Mouse (Mus musculus) layer of hippocampus, postnatal 25 days (tissue): ENCODE measurements at regions not wholly inside any gene's neighbourhood (a gene's known extent, or its start where the extent isn't known, plus 50 kb on each side); places are given as distances from the start of the nearest gene placed in this dataset.
"Not testable (repeated sequence)": the region's sequence is repeated elsewhere in the genome, so short reads cannot be mapped to it uniquely, and the experiment has no call there.

ENCODE experiments used
- DNase-seq, 2 experiments: peaks; one replicate each; pipeline ENCODE4 v3.0.0; 2022; ENCODE audit warnings: mixed read lengths in 2 of 2, low spot score in 1 of 2; ENCODE audit errors: extremely low spot score in 1 of 2

DNA sequence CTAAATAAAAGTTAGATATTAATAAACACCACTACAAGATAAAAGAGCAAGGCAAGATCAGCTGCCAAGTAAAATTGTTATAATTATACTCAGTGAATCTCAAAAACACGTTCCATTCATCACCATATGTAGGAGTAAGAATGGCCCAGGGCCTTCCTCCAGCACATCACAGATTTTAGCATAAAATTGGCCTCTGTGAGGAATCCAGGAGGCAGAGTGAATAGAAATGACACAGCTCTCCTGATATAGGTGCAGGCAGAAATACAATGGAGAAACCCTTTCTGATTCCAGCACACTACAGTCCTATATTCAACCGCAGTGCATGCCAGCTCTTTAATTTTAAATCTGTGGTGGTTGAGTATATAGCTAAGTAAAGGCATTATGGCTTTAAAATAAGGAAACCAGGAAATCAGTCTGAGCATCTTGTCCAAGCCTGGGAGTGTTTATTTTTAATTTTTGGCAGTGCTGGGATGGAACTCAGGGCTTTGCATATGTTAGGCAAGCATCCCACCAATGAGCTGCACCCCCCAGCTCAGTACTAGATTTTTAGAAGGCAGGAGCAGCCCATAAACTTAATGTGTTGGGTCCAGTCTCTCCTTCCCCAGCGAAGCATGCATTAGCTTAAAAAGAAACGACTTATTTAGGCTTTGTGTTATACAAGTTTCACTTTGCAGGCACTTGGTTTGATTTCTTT lies 158.3 kb upstream of the Ptprz1 start:
- no peak for DNase-seq

DNA sequence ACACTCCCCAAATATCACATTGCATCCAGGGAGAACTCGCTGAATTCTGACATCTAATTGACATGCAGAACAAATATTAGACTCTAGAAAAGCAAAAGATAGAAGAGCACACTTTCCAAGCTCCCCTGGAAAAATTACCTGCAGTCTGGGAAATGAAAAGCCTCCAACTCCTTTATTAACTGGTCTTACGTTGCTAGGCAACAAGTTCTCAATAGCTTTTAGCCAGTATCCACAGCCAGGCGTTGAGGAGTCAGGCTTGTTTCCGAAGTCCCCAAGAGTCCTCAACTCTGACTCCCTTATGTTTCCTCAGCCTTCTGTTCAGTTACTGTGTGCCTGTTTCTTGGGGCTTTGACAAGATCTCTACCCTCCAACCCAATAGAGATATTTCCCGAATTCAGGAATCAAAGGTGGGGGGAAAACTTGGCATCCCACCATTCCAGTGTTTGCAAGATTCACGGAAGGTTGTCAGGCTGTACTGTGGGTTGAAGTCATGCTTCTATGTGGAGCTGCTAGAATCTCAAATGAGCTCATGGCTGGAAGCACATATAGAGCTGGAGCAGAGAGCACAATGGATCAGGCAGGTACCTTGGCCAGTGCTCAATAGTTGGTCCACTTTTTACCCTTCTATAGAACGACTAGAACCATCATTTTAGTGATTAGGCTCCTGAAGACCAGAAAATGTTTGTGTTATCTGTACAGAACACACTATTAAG lies 159.0 kb upstream of the Ptprz1 start:
- no peak for DNase-seq

DNA sequence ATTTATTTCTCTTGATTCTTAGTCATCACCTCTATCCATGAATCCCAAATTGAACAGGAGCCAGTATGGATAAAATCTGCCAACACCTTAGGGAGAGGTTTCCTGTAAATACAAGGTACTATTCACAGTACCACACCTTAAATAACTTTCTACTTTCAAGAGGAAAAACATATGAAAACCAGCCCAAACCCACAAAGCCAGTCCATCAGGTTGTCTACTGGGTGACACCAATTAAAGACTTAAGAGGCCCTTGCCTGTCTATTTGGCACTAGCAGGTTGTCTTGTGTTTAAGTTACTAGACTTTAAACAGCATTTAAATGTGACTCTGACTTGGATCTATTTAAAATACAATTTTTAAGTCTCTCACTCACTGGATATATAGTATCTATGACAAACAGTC lies 177.1 kb upstream of the Ptprz1 start:
- no peak for DNase-seq

GRCm38 (mm10) chr6:22688678-22689126 lies 186.6 kb upstream of the Ptprz1 start:
- DNase-seq, result no peak

GRCm38 (mm10) chr6:22674586-22674929 lies 200.7 kb upstream of the Ptprz1 start:
- DNase-seq, result no peak

DNA sequence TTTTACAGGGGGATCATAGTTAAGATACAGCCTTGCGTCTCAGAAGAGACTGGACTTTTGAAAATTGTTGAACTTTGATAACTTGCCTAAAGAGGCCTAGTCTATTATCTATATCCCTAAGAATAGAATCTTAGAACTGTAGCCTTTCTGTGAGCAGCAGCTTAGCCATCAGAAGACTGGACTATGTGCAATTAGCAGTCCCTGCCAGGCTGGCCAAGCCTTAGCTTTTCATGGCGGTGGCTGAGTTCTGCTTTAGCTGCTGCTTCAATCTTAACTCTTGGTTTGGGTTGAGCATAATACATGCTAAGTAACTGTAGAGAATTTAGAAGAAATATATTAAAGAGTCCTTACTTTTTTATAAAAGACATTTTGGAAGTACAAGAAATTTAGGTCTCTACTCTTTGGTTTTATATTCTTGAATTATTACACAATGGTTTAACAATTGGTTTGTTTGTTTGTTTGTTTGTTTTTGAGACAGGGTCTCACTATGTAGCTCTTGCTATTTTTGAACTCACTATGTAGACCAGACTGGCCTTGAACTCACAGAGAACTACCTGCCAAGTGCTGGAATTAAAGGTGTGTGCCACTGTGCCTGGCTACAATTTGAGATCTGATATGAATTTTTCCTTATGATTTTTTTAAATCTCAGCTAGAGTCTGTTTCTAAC lies 201.2 kb upstream of the Ptprz1 start:
- DNase-seq, result no peak

- no peak for DNase-seq
Observed at GRCm38 (mm10) chr6:22671524-22671923, 203.8 kb upstream of the Ptprz1 start.

- DNase-seq, result no peak
Observed at GRCm38 (mm10) chr6:22668190-22668975, 206.9 kb upstream of the Ptprz1 start.

DNA sequence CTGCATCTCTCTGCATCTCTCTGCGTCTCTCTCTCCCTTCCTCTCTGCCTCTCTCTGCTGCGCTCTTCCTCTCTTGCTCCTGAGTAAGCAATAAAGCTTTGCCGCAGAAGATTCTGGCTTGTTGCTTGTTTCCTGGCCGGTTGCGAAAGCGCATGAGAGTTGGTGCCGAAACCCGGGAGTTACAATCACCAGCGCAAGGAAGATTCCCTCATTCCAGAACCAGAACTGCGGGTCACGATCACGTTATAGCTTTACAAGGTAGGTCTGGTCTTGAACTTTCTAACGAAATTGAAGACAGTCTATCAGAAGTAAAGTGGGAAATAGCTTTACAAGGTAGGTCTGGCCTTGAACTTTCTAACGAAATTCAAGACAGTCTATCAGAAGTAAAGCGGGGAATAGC lies 217.9 kb upstream of the Ptprz1 start:
- DNase-seq, result not testable (repeated sequence)

- DNase-seq, result no peak
Observed at GRCm38 (mm10) chr6:22640100-22640499, 235.2 kb upstream of the Ptprz1 start.

DNA sequence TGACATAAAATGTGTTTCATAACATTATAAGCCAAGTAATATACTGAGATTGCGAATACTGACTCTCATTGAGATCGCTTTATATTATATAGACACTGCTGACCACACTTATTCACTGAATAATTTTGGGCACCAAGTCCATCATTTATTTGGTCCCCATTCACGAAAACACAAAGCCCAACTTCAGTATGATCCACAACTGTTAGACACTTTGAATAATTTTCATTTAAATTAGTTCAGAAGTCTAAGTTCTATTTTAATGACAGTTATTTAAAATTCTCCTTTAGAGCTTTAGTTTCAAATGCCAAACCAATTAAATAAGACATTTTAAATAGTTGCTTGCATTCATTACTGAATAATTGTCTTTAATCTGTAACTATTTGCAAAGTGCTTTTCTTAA lies 240.2 kb upstream of the Ptprz1 start:
- DNase-seq, result no peak

- DNase-seq, result no peak
Observed at GRCm38 (mm10) chr6:22634740-22635139, 240.6 kb upstream of the Ptprz1 start.

DNA sequence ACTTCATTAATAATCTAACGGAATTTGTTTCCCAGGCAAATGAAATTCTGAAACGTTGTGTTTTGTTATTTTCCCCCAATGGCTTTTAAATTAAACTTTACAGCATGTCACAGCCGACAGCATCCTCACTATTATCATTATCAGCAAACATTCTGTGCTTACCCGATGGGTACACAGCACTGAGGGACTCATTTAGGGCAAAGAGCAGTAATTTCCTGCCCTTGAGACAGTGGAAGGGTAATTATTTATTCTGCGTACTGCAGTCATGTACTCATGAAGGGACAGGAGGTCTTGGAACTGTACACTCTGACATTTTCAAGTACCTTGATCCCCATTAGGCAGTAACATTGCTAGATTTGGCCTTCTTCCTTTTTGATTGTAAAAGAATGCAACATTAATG lies 235.5 kb upstream of the Fam3c start:
- no peak for DNase-seq

GRCm38 (mm10) chr6:22584851-22585250 lies 228.8 kb upstream of the Fam3c start:
- DNase-seq, result no peak

GRCm38 (mm10) chr6:22572925-22573324 lies 216.9 kb upstream of the Fam3c start:
- no peak for DNase-seq

- no peak for DNase-seq
Observed at GRCm38 (mm10) chr6:22567891-22568290, 211.8 kb upstream of the Fam3c start.

GRCm38 (mm10) chr6:22548296-22549245 lies 192.5 kb upstream of the Fam3c start:
- no peak for DNase-seq

GRCm38 (mm10) chr6:22541603-22542002 lies 185.6 kb upstream of the Fam3c start:
- no peak for DNase-seq

- no peak for DNase-seq
Observed at GRCm38 (mm10) chr6:22538254-22538653, 182.2 kb upstream of the Fam3c start.

DNA sequence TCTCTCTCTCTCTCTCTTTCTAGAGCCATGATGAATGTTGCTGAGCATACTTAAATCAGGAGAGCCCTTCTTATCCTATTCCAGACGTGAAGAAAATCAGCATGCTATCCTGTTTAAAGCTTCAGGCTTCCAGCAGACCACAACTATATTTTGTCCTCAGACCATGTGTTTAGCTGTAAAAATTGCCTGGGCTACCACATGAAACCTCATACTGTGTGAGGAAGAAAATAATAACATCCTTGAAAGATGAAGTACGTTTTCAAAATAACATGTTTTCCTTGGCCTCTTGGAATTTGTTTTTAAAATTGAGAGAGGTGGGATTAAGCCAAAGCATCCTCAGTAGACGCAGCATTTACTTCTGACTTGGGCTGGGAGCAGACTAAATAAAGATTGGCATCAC lies 168.3 kb upstream of the Fam3c start:
- DNase-seq, result no peak
